Mouse (Mus musculus) adrenal gland, adult 2 months (tissue): ENCODE results near the gene Gigyf2. TPM values are rescaled to one million over a fixed set of nuclear protein-coding genes. Genes with fewer than 3 reads are reported as not detected.
"Not testable (repeated sequence)": the region's sequence is repeated elsewhere in the genome, so short reads cannot be mapped to it uniquely, and the experiment has no call there.

Experiments used
- DNase-seq: peaks from one replicate; pipeline ENCODE4 v3.0.0; 2021
- polyA plus RNA-seq: library from polyadenylated mRNA; depleted of rRNA; stranded (reverse); fragments of >200 nt; gene quantifications from 2 replicates; pipeline ENCODE4 v1.2.3, GENCODE M21; 2012; rRNA removed
- total RNA-seq, 2 experiments: library from RNA; stranded (reverse); gene quantifications; 2 replicates each; pipeline ENCODE4 v1.2.3; 2021

Gene Gigyf2
- total and polyA plus RNA-seq, 3 experiments, result 24.7 to 95.5 (median 66.6) TPM

- peak; percentile 34 for DNase-seq
These were observed 120.6 kb downstream of the Gigyf2 start for GRCm38 (mm10) chr1:87447183-87448104.

GRCm38 (mm10) chr1:87449432-87449831, 122.6 kb downstream of the Gigyf2 start:
- no peak for DNase-seq

- DNase-seq, result no peak
These were observed 129.6 kb downstream of the Gigyf2 start for GRCm38 (mm10) chr1:87456425-87456824.

- no peak for DNase-seq
These were observed 131.2 kb downstream of the Gigyf2 start for GRCm38 (mm10) chr1:87458045-87458444.

- not testable (repeated sequence) for DNase-seq
These were observed 133.1 kb downstream of the Gigyf2 start for GRCm38 (mm10) chr1:87459856-87460255.

- DNase-seq, result no peak
These were observed 140.7 kb downstream of the Gigyf2 start for GRCm38 (mm10) chr1:87467469-87467868.

- DNase-seq, result no peak
These were observed 141.5 kb downstream of the Gigyf2 start for GRCm38 (mm10) chr1:87468321-87468720.

GRCm38 (mm10) chr1:87469971-87470370, 143.2 kb downstream of the Gigyf2 start, which contains the start of gene Snorc:
Gene Snorc, plus strand, starts transcription at chr1:87470271.
- DNase-seq, result not testable (repeated sequence)

GRCm38 (mm10) chr1:87471914-87472313, 145.1 kb downstream of the Gigyf2 start:
- no peak for DNase-seq

- no peak for DNase-seq
These were observed 145.8 kb downstream of the Gigyf2 start for GRCm38 (mm10) chr1:87472576-87472975.

- DNase-seq, result no peak
These were observed 148.5 kb downstream of the Gigyf2 start for GRCm38 (mm10) chr1:87475076-87475895.

GRCm38 (mm10) chr1:87482546-87482945, 155.7 kb downstream of the Gigyf2 start:
- no peak for DNase-seq

- DNase-seq, result peak; percentile 9
These were observed 159.6 kb downstream of the Gigyf2 start for GRCm38 (mm10) chr1:87486386-87486785.

GRCm38 (mm10) chr1:87492285-87492684, 165.5 kb downstream of the Gigyf2 start:
- peak; percentile 28 for DNase-seq

- no peak for DNase-seq
These were observed 166.7 kb downstream of the Gigyf2 start for GRCm38 (mm10) chr1:87493542-87493941.

Other genes with a start within 250 kb of the Gigyf2 start
- gene Alppl2, start 237.1 kb upstream of the Gigyf2 start, total RNA-seq, result not detected
- not detected in 2 replicates for gene Alppl2, start 237.1 kb upstream of the Gigyf2 start, polyA plus RNA-seq
- not detected for gene Alpi, start 225.4 kb upstream of the Gigyf2 start, total RNA-seq
- 0.08 and 0.30 TPM in 2 replicates for gene Alpi, start 225.4 kb upstream of the Gigyf2 start, polyA plus RNA-seq
- not detected for gene Akp3, start 202.0 kb upstream of the Gigyf2 start, total RNA-seq
- gene Akp3, start 202.0 kb upstream of the Gigyf2 start, polyA plus RNA-seq, result not detected in 2 replicates
- gene Ecel1, start 170.5 kb upstream of the Gigyf2 start, total RNA-seq, result 1 to 10 TPM in 1 of 2 experiments, under 1 TPM in 1; 0.46 to 3.0 TPM
- 0.67 and 4.4 TPM in 2 replicates for gene Ecel1, start 170.5 kb upstream of the Gigyf2 start, polyA plus RNA-seq
- not detected for gene Prss56, start 143.7 kb upstream of the Gigyf2 start, total RNA-seq
- 0.06 TPM in 1 of 2 replicates, not detected in the other for gene Prss56, start 143.7 kb upstream of the Gigyf2 start, polyA plus RNA-seq
- not detected for gene Chrnd, start 136.4 kb upstream of the Gigyf2 start, total RNA-seq
- not detected in 2 replicates for gene Chrnd, start 136.4 kb upstream of the Gigyf2 start, polyA plus RNA-seq
- not detected for gene Chrng, start 122.3 kb upstream of the Gigyf2 start, total RNA-seq
- gene Chrng, start 122.3 kb upstream of the Gigyf2 start, polyA plus RNA-seq, result not detected in 2 replicates
- 10 to 100 TPM; 66.0 to 98.7 TPM for gene Eif4e2, start 113.1 kb upstream of the Gigyf2 start, total RNA-seq
- gene Eif4e2, start 113.1 kb upstream of the Gigyf2 start, polyA plus RNA-seq, result 18.0 and 18.4 TPM in 2 replicates
- gene Efhd1, start 62.6 kb upstream of the Gigyf2 start, total RNA-seq, result 100 to 1,000 TPM; 337 to 341 TPM
- 579 and 581 TPM in 2 replicates for gene Efhd1, start 62.6 kb upstream of the Gigyf2 start, polyA plus RNA-seq
- gene Kcnj13, start 67.7 kb downstream of the Gigyf2 start, total RNA-seq, result not detected
- not detected in 2 replicates for gene Kcnj13, start 67.7 kb downstream of the Gigyf2 start, polyA plus RNA-seq
- gene Snorc, start 143.3 kb downstream of the Gigyf2 start, total RNA-seq, result not detected
- not detected in 2 replicates for gene Snorc, start 143.3 kb downstream of the Gigyf2 start, polyA plus RNA-seq
- not detected for gene Neu2, start 182.9 kb downstream of the Gigyf2 start, total RNA-seq
- gene Neu2, start 182.9 kb downstream of the Gigyf2 start, polyA plus RNA-seq, result not detected in 2 replicates
- under 1 TPM; 0.14 to 0.41 TPM for gene Ngef, start 246.9 kb downstream of the Gigyf2 start, total RNA-seq
- 0.29 and 0.39 TPM in 2 replicates for gene Ngef, start 246.9 kb downstream of the Gigyf2 start, polyA plus RNA-seq